Mouse (Mus musculus) adrenal gland, postnatal 25 days (tissue): ENCODE data around the gene Gm49396. TPM values are rescaled to one million over a fixed set of nuclear protein-coding genes. Genes with fewer than 3 reads are reported as not detected.

ENCODE experiments used
- DNase-seq: peaks from one replicate; pipeline ENCODE4 v3.0.0; 2021; ENCODE audit warnings: mixed read lengths
- total RNA-seq: library from RNA; stranded (reverse); gene quantifications from 2 replicates; pipeline ENCODE4 v1.2.3, GENCODE M21; 2021

Gene Gm49396
- total RNA-seq, 1 experiment from 2014 or later, result 6.3 TPM

DNA sequence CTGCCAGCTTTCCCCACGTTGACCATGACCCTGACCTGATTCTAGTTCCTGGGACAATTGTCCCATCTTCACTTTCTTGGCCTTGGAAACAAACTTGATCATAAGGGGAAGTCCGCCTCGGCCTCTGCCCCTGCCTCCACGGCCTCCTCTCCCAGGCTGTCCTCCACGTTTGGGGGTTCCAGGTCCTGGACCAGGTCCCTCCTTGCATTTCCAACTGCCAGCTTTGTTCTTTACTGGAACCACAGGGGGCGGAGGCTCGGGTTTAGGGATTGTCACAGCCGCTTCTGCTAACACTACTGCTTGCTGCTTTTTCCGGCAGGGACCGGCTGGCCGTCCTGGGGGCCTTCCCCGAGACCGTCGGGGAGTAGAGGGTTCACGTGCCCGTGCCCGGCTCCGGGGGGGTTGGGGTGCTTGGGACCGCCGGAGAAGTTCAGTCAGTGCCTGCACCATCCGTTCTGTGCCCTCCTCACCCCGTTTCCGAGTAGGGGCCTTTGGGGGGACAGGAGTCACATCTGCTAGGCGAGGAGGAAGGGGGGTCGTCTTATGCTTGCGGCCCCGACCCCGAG lies 23.4 kb downstream of the Gm49396 start:
- DNase-seq, result no peak

DNA sequence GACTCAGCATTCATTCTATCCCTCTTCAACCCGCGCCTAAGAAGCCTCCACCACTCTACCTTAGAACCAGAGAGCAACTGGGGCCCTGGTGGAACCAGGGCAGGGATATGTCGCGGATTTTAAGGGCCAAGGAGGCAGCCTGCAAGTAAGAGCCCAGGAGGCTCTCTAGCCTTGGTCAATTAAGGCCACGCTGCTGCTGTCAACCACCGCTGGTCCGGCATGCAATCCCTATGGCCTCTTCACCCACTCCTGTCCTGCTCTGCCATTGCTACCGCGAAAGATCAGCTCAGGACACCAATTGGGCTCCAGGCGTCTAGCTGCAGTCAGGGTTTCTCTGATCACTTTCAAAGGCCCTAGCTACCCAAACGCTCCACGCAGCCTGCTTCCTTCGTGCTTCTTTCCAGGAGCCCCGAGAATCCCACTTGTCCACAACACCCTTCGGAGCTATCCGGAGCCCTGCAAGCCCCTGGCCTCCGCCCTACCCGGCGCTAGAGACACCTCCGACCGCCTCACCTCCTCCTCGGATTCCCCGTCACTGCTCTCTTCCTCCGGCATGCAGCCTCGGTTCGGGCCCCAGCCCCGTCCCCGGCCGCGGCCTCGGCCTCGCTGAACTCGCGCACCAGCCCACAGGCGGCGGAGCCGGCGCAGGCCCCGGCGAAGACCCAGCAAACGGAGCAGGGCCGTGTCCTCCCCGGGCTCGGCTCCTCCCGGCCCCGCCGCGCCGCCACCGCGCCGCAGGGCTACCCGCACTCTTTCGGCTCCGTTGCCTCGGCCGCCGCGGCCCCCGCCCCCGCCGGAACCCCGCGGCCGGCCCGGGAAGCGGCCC lies 24.9 kb downstream of the Gm49396 start:
- DNase-seq, result peak; percentile 47

DNA sequence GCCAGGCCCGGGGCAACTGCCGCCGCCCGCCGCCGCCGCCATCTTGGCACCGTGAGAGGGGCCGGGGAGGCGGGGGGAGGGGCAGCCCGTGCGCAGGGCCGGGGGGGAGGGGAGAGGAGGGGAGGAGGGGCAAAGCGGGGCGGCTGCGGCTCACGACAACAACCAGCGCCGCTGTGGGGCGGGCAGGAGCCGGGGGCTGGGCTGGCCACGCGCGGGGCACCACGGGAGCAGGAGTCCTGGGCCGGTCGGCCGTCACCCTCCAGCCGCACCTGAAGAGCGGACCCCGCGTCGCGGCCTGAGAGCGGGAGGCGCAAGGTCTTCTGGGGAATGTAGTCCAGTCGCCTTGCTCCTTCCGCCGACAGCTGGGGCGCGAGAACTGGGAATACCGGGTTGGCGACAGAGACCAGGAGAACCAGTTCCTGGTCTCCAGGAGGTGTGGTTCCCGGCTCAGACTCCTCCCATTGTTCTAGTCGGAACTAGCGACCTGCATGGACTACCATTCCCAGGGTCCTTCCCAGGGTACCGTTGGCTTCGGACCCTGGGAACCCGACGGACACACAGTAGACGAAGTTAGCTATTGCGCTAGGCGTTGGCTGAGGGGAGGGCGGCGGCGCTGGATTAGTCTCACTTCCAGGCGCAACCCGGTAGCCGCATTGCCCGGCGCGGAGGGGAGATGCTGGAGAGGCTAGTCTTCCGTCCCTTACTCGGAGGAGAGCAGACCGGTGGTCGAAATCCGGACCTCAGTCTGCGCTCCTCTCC lies 25.7 kb downstream of the Gm49396 start, which contains the start of gene Kmt2b:
TSS of gene Kmt2b (minus strand) at position 51 of the 759 bp plus-strand sequence.
- DNase-seq, result peak; percentile 96

DNA sequence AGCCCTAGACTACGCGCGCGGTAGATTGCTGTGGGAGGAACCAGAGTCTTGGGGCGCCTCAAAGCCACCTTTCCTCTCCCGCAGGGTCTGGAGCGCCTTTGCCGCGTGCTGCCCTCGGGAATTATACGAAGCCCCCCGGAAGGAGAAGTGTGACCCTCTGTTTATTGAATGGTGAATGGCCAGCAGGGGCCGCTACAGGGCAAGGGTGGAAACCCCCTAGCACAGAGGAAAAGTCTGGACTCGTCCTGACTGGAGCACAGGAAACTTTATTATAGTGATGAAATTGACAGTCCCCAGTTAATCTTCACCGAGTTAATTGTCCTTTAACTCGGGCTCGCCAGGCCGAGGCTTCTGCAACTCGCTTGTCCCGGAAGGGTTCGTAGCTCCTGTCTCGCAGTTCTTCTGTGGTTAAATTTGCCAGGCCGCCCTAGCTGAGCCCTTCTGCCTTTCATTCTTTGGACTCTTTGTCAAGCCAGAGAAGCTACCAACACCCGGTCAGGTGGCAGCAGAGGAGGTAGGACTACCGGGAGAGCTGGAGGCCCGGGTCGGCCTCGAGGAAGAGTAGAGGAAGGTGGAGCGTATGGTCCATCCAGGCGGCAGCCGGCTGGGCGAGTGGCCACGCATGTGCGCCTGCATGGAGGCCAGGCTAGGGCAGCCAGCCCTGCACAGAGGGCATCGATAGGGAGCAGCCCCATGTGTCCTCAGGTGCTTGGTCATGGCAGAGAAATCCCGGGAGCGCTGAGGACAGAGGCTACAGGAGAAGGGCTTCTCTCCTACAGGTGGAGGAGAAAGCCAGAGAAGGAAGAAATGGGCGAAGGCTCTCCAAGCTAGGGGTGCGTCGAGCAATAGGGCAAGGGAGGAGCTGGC lies 26.5 kb downstream of the Gm49396 start:
- DNase-seq, result peak; percentile 86

DNA sequence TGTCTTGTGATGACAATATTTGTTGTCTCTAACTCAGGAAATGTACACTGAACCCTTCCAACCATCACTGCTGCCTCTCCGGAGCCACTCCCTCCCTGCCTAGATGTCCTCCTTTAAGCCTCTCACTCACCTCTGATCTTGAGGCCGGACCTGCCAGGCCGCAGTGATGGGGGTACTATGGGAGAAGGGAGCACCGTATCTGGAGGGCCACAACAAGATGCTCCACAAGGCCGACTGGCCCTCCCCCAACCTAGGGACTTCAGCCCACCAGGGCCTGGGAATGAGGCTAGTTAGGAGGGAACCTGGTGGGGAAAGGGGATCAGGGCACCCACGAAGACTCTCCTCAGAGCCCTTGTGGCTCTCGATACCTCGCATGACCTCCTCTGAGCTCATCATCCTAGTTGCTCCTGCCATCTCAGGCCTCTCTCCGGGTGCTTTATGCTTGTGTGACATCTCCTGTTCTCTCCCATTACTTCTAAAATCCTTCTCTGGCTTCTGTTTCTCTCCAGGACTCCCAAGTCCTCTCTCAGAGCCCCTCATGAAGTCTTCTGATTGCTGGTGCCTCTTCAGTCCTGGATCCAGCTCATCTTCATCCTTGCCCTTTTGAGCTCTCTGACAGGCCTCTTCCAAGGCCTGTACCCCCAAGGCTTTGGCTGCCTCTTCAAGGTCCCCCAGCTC lies 27.9 kb downstream of the Gm49396 start:
- DNase-seq, result no peak

DNA sequence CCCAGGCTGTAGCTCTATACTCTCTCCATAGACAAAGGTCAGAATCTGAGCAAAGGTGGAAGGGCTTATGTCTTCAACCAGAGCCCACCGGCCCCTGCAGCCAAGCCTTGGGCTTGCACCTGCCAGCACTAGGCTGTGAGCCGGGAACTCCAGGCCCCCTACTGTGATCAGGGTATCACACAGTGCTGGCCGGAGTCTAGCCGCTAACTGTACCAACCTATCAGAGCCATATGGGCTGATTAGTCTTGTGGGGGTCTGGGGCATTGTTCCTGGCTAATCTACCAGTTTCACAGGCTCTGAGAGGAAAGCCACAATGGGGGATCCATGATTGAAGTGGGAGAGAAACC lies 28.4 kb downstream of the Gm49396 start:
- DNase-seq, result no peak

DNA sequence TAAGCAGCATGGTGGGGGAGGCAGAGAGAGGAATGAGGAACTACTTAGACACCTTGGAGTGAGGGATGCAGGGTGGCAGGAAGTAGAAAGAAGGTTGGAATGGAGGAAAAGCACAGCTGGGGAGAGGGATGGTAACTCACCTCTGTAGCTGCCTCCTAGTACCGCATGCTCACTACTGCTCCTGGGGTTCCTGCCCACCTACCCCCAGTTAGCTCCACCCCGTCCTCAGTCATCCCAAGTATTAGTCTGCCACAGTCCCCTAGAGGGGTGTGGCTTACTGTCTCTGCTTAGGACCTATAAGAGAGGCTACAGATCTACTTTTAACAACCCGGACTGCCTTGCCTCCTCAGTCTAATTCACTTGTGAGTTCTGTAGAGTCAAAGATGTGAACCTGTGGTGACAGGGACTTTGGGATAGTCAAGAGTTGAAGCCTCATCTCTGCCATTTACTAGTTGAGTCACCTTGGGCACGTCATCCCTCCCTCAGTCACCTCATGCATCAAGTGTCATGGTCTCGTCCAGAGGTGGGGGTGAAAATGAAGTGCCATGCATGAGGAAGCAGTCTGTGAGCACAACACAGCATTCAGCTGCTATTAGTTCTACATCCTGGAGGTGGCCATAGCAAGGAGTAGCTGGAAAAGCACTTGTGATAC lies 29.8 kb downstream of the Gm49396 start:
- DNase-seq, result no peak

DNA sequence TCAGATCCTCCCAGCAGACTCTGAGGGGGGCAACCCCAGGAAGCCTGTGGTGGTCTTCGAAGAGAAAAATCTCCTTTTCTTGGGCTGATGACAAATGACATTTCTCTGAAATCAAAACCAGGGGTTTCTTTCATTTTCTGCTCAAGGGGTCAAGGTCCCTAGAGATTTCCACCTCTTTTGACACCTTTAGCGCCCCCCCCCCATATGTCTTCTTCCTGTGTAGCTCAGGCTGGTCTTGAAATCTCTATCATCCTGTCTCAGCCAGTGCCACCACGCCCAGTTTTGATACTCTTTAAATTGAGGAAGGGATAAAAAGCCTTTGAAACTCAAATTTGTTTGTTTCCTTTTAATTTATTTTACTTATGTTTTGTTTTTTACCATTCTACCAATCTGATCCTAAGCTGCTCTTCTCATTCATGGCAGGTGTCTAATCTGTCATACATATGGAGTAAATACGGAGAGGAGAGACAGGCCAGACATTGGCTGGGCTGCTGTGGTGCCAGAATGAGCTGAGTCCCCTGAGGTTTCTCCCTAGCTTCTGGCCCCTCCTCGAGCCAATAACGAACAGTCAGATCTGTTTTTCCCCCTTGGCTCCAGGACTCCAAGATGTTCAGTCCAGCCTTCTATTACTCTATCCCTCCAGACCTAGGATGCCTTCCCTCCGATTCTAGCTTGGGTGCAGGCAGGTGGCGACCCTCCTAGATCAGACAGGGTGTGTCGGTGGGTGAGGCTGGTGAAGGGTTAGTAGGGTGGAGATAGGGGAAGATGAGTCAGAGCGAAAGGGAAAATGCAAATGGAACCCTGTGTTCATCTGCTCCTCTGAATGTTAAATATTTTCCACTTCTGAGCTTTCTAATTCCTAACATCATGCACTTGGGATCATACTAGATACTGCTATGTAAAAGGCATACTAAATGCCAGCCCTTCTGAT lies 30.7 kb downstream of the Gm49396 start:
- no peak for DNase-seq

DNA sequence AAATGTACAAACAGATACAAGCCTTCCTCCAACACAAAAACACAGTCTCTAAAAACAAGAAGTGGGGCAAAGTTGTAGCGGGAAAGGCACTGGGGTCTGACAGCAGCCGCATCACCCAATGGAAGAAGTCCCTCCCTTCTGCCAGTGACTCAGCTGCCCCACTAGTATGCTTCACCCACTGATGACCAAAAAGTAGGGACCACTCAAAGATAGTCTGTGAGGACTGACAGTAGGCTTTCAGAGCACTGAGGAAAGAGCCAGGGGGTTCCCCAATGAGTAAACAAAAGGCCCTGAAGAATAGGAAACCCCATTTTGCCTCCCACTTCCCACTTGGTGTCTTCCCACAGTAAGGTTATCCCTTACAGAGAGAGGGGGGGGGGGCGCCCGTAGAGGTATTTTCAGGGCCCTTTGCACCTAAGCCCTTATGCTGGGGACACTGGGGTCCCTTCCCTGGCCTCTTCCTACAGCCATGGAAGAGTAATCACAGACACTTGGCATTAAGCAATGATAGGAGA lies 31.4 kb downstream of the Gm49396 start:
- DNase-seq, result no peak

DNA sequence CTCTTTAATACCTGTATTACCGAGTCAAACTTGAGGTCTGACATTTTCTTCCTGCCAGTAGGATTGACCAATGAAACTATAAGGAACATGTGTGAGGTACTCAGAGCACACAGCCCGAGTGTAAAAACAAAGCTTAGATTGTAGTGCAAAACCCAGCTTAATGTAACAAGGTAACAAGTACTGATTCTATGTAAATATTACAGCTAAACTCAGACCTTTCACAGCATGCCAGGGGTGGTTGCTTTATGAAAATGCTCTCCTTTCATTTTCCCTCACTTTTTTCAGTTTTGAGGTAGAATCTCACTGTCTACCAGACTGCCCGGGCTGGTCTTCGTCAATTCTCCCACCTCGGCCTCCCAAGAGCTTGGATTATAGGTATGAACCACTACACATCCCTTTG lies 32.9 kb downstream of the Gm49396 start:
- no peak for DNase-seq

DNA sequence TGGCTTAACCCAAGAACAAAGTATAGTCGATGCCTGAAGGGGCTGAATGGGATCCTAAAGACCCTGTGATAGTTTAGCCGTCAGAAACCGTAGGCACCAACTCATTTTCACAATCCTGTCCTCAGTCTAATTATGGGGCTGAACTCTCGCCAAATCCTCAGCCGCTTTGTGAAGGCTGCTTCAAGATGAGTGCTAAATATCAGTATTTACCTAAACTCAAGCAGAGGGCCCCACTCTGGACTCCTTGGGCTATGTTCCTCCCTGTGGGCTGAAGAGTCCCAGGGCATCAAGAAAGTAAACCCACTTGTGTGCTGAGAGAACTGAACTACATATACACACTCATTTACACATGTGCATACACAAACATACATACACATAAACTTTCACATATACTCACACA lies 33.7 kb downstream of the Gm49396 start:
- no peak for DNase-seq

DNA sequence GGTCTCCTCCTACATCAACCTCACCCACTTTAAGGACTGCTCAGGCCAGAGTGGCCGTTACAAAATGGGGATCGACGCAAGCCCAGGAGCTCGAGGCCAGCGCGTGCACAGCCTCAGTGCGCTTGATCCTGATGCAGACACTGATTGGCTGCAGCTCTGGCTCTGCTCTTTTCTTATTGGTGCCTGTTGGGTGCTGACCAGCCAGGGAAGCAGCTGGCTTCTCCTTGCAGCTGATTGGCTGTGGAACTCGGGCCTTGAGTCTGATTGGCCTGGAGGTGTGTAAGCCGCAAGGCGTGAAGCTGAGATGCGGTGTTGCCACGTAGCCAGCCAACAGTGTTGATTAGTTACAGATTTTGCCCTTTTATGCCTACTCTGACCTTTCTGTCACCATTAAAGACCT lies 35.6 kb downstream of the Gm49396 start, which contains the start of gene Zbtb32:
TSS of gene Zbtb32 (minus strand) at position 124 of the 400 bp plus-strand sequence.
- no peak for DNase-seq

DNA sequence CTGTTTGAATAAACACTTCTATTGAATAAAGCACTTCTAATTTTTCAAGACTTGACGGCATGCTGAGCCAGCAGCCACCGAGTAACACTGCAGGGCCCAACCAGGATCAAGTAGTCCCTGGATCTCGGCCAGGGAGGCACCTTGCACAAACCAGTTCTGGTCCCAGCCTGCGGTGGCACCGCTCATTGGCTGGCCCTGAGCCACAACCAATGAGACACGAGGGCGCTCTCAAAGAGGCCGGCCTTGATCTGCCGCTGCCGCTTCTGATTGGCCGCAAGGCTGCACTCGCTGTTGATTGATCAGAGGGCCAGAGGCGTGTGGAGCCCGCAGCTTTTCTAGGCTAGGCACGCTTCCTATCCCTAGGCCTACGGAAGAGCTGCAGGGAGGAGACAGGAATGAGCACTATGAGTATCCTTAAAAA lies 36.8 kb downstream of the Gm49396 start:
- DNase-seq, result peak; percentile 94

DNA sequence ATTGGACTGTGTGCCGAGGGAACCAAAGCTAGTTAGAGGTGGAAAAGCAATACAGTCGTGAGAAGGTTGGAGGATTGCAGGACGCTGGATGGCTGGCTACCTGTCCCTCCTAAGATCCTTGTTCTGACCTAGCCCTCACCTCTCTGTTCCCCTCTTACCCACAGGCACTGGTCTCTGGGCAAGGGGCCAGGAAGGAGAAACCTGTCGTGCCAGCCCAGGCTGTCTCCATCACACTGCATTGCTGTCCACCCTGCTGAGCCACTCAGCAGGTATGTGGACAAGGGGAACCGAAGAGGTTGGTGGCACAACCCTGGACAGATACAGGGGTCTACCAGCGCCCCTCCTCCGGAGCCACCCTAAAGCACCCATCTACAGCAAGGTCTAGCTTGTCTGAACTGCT lies 37.5 kb downstream of the Gm49396 start:
- no peak for DNase-seq

DNA sequence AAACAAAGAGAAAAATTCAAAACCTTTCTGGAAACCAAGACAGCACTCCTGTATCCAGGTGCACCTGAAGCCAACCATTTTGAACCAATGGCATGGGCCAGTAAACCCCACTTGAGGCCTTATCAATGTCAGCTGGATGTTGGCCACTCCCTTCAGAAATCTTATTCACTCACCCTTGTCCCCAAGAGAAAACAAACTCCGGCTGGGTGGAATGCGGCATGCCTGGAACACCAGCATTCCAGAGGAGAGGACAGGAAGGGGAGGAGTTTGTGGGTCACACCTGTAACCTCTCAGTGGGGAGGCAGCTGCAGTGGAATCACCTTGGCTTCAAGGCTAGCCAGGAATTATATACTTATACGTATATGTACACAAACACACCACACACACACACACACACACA lies 39.4 kb downstream of the Gm49396 start:
- DNase-seq, result no peak

DNA sequence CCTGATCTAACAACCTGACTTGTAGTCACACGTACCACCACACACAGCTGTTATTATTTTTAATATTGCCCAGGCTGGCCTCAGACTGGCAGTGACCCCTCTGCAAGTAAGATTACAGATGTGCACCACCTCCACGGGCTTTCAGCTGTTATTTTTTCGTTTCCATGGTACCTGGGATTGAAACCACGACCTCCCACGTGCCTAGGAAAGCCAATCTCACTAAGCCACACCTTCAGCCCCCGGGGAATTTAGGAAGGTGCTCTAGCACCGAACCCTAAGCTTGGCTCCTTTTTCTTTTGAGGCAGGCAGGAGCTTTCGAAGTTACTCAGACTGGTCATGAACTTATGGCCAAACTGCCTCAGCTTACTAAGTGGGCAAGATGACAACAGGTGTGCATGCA lies 41.3 kb downstream of the Gm49396 start:
- no peak for DNase-seq

DNA sequence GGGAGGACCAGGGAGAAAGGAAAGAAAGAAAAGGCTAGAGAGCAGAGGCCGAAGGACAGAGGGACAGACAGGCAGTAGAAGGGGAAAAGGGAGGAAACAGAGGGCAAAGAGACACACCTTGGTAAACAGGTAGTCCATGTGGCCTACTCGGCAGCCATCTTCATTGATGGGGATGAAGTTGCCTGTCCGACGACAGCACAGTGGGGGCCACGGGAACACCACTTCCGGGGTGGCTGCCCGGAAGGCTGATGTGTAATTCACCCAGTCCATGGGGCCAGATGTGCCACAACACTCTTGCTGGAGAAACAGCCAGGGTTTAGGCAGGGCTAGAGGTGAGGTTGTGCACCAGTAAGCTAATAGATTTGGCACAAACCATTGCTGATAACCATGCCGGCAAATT lies 41.8 kb downstream of the Gm49396 start:
- DNase-seq, result no peak

DNA sequence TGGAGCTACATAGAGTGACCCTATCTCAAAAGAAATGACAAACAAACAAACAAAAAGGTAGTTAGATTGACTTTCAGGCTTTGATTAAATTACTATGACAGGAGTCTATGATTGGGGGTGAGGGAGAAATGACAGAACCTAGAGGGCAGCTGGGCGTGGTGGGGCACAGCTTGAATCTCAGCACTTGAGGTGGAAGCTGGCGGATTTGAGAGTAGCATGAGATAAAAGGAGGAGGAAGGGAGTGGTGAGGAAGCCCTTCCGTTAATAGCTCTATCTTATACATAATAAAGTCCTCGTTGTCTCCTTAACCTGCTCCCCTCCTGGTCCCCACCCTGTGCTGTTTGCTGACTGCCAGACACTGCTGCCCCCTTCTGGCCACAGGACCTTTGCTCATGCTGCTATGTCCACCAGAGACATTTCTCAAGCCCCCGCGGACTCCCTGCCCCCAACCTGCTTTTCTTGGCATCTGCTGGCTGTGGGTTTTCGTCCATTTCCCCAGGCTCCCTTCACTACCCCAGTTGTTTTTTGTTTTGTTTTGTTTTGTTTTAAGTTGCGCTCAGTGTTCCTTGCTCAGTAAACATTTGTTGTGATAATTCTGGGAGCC lies 44.7 kb downstream of the Gm49396 start:
- DNase-seq, result peak; percentile 62

DNA sequence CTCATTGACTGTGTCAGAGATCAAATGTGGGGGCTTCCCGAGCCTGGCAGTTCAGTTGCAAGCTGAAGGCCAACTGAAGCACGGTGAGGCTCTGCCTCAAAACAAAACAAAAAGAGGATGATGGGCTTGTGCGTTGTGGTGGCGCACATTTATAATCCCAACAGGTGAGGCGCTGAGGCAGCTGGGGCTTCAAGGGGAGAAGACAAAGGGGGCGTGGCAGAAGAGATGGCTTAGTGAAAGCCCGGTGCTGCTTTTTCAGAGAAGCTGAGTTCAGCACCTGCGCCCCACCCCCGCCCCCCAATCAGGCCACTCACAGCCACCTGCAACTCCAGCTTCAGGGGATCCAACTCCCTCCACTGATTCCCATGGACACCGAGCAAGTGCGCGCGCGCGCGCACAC lies 45.3 kb downstream of the Gm49396 start:
- DNase-seq, result no peak
